Mouse (Mus musculus): ENCODE data around the gene Gabrp.

Gene Gabrp

DNA sequence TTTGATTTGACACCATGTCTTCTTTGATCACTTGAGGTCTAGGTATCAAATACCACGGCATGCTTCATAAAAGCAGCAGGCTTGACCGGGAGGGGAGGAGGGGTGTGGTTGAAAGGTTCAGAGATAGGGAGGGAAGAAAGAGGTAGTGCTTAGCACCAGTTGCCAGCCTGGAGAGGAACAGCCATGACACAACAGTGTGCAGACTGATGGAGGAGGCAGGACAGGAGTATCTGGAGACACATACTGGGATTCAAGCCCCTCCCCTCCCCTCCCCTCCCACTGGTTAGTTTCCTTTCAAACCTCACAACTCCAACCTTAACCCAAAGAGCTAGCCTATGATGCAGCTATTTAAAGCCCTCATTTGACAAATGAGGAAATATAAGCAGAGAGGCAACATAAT is 49.2 kb downstream of the Gabrp start:
- no peak for DNase-seq (ENCODE audit: low spot score)

DNA sequence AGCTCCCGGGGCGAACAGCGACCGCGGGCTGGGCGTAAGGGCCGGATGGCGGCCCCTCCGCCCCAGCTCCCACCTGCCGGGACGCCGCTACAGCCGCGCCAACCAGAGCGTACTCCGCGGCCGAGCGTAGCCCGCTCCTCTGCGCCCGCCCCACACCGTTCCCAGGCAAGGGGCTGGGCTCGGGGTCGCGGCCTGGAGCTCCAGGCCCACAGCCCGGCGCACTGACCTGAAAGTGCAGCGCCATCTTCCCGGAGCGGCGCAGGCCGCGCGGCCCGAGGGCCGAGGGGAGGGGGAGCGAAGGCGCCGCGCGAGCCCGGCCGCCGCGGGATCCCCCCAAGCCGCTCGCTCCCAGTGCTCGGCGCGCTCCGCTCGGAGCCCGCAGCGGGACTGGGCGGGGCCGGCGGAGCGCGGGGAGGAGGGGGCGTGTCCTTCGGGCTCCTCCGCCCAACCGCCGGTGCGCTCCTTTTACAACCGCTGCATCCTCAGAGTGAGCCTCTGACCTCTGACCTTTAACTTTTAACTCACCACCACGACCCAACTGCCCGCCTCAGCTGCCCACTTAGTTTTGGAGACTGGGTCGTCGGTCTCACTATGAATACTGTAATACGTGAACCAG is 65.3 kb downstream of the Gabrp start, which contains the start of gene Ranbp17:
Gene Ranbp17 (minus strand): TSS at position 371 of the 616 bp plus-strand sequence.
- peak; percentile 80 for DNase-seq (ENCODE audit: low spot score)

DNA sequence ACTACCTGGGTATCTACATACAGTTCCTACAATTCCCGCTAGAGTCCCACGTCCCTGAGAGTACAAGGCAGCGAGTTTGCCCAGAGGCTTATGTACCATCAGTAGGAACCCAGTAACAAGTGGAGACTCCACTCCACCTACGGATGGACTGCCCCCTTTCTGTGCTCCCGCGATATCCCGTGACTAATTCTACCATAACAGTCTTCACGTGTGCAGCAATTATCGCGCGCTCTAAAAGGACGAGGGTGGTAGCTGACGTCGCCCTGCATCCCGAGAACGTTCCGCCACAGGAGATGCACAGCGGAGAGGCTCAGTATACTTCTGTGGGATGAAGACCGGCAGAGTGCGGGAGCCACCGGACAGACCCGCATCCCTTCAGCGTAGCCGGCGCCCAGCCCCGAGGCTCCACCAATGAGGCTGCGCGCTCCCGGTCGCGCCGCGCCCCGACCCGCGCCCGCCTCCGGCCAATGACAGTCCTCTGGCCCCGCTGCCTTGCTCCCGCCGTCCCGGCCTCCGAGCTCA is 65.8 kb downstream of the Gabrp start:
- peak; percentile 75 for DNase-seq (ENCODE audit: low spot score)

- DNase-seq (ENCODE audit: low spot score), result no peak
Measured at GRCm38 (mm10) chr11:33509401-33509800, 69.4 kb downstream of the Gabrp start.
